Comparison of ENCODE assay signal across 23 mouse cellular contexts in the genomic region with DNA sequence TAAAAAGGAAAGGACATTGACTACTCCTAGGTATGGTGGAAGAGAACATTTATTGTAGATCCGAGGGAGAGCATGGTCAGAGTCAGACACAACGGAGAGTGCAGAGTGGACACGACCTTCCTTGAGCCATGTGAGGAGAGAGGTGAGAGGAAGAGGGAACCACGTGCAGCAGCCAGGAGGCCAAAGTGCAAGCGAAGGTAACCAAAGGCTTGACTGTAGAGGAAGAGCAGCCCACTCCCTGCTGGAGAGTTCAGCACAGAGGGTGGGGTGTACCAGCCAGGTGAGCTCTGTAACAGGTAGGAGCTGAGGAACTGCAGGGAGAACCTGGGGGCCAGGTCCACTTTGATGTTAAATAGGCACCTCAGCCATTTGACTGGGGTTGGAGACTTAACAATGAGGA.
"Had no signal": no experiment of that assay in that cellular context is flagged by ENCODE, and none has a peak within 500 bp of the region (broad histone marks: within the 10 kb centered on the region; RNA-seq: fewer than 3 reads in every experiment).

No protein-coding gene starts in this region.

- H3K36me3 ChIP-seq: limb, embryonic 12.5 days; limb, embryonic 15.5 days; midbrain, embryonic 12.5 days; midbrain, embryonic 15.5 days; neural tube, embryonic 13.5 days; stomach, embryonic 15.5 days had no signal

- H3K9me3 ChIP-seq: limb, embryonic 12.5 days; limb, embryonic 15.5 days; midbrain, embryonic 12.5 days; midbrain, embryonic 15.5 days; neural tube, embryonic 13.5 days; stomach, embryonic 15.5 days had no signal

- DNase-seq: kidney, adult 18-20 months; kidney, postnatal 14 days; layer of hippocampus, postnatal 36 days; left cerebral cortex, postnatal 4 days; liver, postnatal 0 days; lung, embryonic 14.5 days; retina, postnatal 1 day; right cerebral cortex, postnatal 25 days; spleen, adult 18-20 months; thymus, adult 18-20 months; thymus, postnatal 4 days had no signal

- H3K27ac ChIP-seq: left cerebral cortex, adult 2 months; limb, embryonic 12.5 days; limb, embryonic 15.5 days; liver, embryonic 14.5 days; macrophage; midbrain, embryonic 12.5 days; midbrain, embryonic 15.5 days; neural tube, embryonic 13.5 days; stomach, embryonic 15.5 days had no signal

- H3K4me3 ChIP-seq: left cerebral cortex, adult 2 months; limb, embryonic 12.5 days; limb, embryonic 15.5 days; midbrain, embryonic 12.5 days; midbrain, embryonic 15.5 days; neural tube, embryonic 13.5 days; stomach, embryonic 15.5 days had no signal

- H3K4me2 ChIP-seq: limb, embryonic 12.5 days; limb, embryonic 15.5 days; liver, embryonic 11.5 days; lung, embryonic 14.5 days; midbrain, embryonic 12.5 days; midbrain, embryonic 15.5 days; neural tube, embryonic 13.5 days; stomach, embryonic 15.5 days had no signal

- H3K9ac ChIP-seq: limb, embryonic 12.5 days; limb, embryonic 15.5 days; liver, embryonic 14.5 days; liver, postnatal 0 days; lung, embryonic 14.5 days; midbrain, embryonic 12.5 days; midbrain, embryonic 15.5 days; neural tube, embryonic 13.5 days; stomach, embryonic 15.5 days had no signal

- H3K4me1 ChIP-seq: midbrain, embryonic 12.5 days; midbrain, embryonic 15.5 days; neural tube, embryonic 13.5 days had no signal

- ATAC-seq: inflammation-experienced regulatory T-cells, adult 6 months; liver, postnatal 0 days; lung, postnatal 0 days; midbrain, embryonic 15.5 days had no signal

- H3K27me3 ChIP-seq: limb, embryonic 12.5 days; limb, embryonic 15.5 days; midbrain, embryonic 12.5 days; midbrain, embryonic 15.5 days; neural tube, embryonic 13.5 days; stomach, embryonic 15.5 days had no signal
